Mouse (Mus musculus): ENCODE measurements around the gene Tnfrsf11a. TPM values are rescaled to one million over a fixed set of nuclear protein-coding genes. Genes with fewer than 3 reads are reported as not detected.

The Tnfrsf11a gene
- polyA plus RNA-seq, 1 experiment from 2014 or later: 0.46 TPM

DNA sequence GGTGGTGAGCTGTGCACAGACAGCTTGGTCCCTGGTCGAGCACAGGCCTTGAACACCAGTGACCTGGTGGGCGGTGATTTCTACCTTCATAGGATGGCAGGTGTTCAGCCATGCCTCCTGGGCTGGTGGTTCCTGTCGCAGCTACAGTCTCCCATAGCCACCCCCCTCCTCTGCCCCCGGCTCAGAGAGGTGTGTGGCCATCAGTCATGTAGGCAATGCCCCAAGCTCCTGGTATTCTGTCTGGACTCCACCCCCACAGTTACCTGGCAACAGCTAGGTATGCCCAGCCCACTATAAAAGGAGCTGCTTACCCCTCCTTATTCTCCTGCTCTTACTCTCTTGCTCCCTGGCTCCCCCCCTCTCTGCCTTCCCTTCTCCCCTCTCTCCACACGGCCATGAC lies 105.8 kb downstream of the Tnfrsf11a start:
- Histone ChIP-seq H3K4me2 (ENCODE audit: low read depth, low read length) (no peak overlapping the region), H3K27me3 (ENCODE audit: control insufficient read depth, insufficient read depth, low read depth, low read length) (no peaks in the 10 kb centered on the region), H3K9ac (ENCODE audit: low read depth, low read length) (no peak overlapping the region), H3K4me3 (ENCODE audit: low read depth, low read length) (no peak overlapping the region), H3K27ac (ENCODE audit: low read length) (no peak overlapping the region), H3K4me1 (ENCODE audit: control insufficient read depth, low read depth, low read length) (no peaks in the 10 kb centered on the region), H3K9me3 (replicated peaks; ENCODE audit: control insufficient read depth, low read length) (no peaks in the 10 kb centered on the region), H3K36me3 (ENCODE audit: control insufficient read depth, insufficient read depth) (no peaks in the 10 kb centered on the region)
- no peak for ATAC-seq (ENCODE audit: low read depth)
- 44% methylated on average over 5 of the region's 5 CpGs for WGBS (ENCODE audit: insufficient replicate concordance)

DNA sequence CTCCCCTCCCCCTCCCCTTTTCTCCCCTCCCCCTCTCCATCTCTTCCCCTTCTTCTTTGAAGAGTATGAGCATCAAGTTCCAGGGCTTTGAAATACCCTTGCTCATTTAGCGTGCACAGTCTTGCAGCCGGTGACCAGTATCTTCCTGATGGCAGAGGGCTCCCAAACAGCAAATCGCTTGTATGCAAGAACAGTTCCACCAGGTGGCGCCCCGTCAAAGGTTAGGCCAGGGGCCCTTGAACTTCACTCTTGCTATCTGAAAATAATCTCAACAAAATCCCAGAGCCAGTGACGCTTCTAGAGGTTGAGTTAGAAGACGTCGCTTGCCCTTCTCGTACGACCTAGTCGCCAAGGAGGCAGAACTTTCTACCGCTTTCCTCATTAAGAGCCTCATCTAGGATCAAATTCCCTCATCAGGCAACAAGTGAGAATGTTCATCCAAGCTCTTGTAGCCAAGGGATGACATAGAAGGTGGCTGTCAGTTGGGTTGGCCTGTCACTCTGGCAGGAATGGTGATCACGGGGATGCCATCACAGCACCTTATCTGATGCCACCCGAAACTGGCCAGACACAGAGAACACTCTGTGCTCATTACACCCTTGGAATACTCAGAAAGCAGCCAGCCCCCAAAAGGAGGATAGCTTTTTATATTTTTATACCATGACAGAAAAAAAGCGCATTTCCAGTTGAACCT lies 110.7 kb downstream of the Tnfrsf11a start:
- Histone ChIP-seq H3K9me3 (replicated peaks; ENCODE audit: control insufficient read depth, low read length) (no peaks in the 10 kb centered on the region), H3K4me3 (ENCODE audit: low read depth, low read length) (no peak overlapping the region), H3K27ac (ENCODE audit: low read length) (no peak overlapping the region), H3K36me3 (ENCODE audit: control insufficient read depth, insufficient read depth) (no peaks in the 10 kb centered on the region), H3K9ac (ENCODE audit: low read depth, low read length) (no peak overlapping the region), H3K4me2 (ENCODE audit: low read depth, low read length) (no peak overlapping the region), H3K27me3 (ENCODE audit: control insufficient read depth, insufficient read depth, low read depth, low read length) (no peaks in the 10 kb centered on the region), H3K4me1 (ENCODE audit: control insufficient read depth, low read depth, low read length) (no peaks in the 10 kb centered on the region)
- ATAC-seq (ENCODE audit: low read depth): 0 out of 2 replicates have a peak, but pooled peaks have one; percentile 27
- WGBS (ENCODE audit: insufficient replicate concordance): 20% methylated on average over 15 of the region's 15 CpGs

DNA sequence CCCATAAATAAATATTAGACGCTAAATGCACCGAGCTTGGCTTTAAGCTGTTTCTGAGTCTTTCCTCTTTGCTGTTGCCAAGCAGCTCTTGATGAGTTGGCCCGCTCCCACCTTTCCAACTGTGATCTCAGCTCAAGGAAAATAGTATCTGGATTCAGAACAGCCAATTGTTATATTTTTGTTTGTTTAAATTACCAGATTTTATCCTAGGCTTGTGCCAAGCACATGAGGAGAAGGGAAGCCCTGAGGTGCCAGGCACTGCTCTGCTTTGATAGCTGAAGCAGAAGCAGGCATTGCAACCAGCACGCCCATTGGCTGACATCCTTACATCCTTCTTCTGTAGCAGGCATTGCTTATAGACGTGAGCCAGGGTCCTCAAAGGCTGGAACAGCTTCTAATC lies 114.5 kb downstream of the Tnfrsf11a start:
- no peaks in the 10 kb centered on the region for H3K36me3 ChIP-seq (ENCODE audit: control insufficient read depth, insufficient read depth)
- no peak overlapping the region for H3K4me3 ChIP-seq (ENCODE audit: low read depth, low read length)
- H3K9ac ChIP-seq (ENCODE audit: low read depth, low read length): no peak overlapping the region
- no peak overlapping the region for H3K27ac ChIP-seq (ENCODE audit: low read length)
- no peaks in the 10 kb centered on the region for H3K4me1 ChIP-seq (ENCODE audit: control insufficient read depth, low read depth, low read length)
- 55% methylated on average over 5 of the region's 5 CpGs for WGBS (ENCODE audit: insufficient replicate concordance)
- no peaks in the 10 kb centered on the region for H3K27me3 ChIP-seq (ENCODE audit: control insufficient read depth, insufficient read depth, low read depth, low read length)
- H3K4me2 ChIP-seq (ENCODE audit: low read depth, low read length): no peak overlapping the region
- no peaks in the 10 kb centered on the region for H3K9me3 ChIP-seq (replicated peaks; ENCODE audit: control insufficient read depth, low read length)
- no peak for ATAC-seq (ENCODE audit: low read depth)

Other genes starting within 250 kb of the Tnfrsf11a start
- gene Pign, start 117.0 kb upstream of the Tnfrsf11a start, polyA plus RNA-seq (2015; fragmentation: Nextera tagmentation; extraction: Ambion mirVana): 4.8 and 5.2 TPM in 2 replicates
- gene Relch, start 116.9 kb upstream of the Tnfrsf11a start, polyA plus RNA-seq (2015; fragmentation: Nextera tagmentation; extraction: Ambion mirVana): 8.6 and 9.9 TPM in 2 replicates
- 1.3 TPM in 2 replicates for gene Zcchc2, start 209.7 kb downstream of the Tnfrsf11a start, polyA plus RNA-seq (2015; fragmentation: Nextera tagmentation; extraction: Ambion mirVana)